Mouse (Mus musculus) testis, adult 2 months (tissue): ENCODE measurements around the gene Cdhr3.

Source experiments
- CTCF ChIP-seq: fragments of 200-500 bp; IDR thresholded peaks from 2 replicates; pipeline ENCODE4 v1.5.1; 2012; ENCODE audit warnings: low read depth, mild to moderate bottlenecking, inconsistent platforms, low read length, moderate library complexity; ENCODE audit not compliant: control insufficient read depth, insufficient read depth, insufficient replicate concordance
- POLR2A ChIP-seq: fragments of 200-500 bp; IDR thresholded peaks from 2 replicates; pipeline ENCODE4 v1.6.1; 2012; ENCODE audit warnings: low read depth, mild to moderate bottlenecking, inconsistent platforms, low read length, moderate library complexity; ENCODE audit not compliant: control insufficient read depth

DNA sequence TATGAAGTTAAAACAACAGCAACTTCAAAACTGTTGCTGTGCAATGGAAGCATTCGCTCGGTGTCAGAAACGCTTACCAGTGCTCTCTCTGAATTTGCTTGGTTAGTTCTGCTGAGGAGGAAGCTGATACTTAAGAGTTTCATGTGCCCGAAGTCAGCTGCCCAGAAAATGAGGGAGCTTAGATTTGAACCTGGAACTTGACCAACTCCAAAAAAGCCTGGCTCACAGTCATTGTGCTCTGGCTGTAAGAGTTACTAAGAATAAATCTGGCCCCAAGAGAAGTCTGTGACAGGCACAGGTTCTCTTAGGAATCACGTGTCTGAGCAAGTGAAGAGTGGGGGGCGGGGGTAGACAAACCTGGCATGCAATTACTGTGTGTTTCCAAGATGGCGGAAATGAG lies 51.2 kb downstream of the Cdhr3 start:
- TF ChIP-seq POLR2A (no peak), CTCF (no peak)
